Mouse (Mus musculus): ENCODE measurements at regions not wholly inside any gene's neighbourhood (a gene's known extent, or its start where the extent isn't known, plus 50 kb on each side); places are given as distances from the start of the nearest gene placed in this dataset.

DNA sequence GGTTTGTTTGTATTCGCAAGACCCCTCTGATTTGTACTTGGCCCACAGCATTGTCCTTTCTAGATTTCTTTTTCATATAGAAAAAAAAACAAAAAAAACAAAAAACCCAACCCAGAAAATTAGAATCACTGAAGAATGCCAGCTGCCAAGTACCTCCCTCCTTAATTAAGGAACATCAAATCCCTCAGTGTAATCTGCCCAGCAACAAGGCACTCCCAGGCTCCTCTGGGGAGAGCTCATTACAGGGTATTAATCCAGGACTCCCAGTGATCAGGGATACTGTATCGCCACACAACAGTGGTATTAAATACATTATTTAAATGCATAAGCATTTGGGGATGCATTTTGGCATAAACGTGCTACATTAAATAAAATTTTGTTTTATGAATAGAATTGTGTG is 1023.1 kb downstream of the Adgrl2 start:
- 87% methylated on average over 3 of the region's 3 CpGs for WGBS
- no peak overlapping the region for H3K4me2 ChIP-seq (replicated peaks; ENCODE audit: low read depth, low read length, severe bottlenecking)
- H3K9ac ChIP-seq (ENCODE audit: low read depth, low read length, severe bottlenecking), result no peak overlapping the region
- ATAC-seq (ENCODE audit: low FRiP score, low read depth) (no peak), DNase-seq (ENCODE audit: low spot score) (no peak)
- peaks cover 21% of the 10 kb centered on the region for H3K4me1 ChIP-seq (ENCODE audit: control insufficient read depth, insufficient read depth, low read length)
- H3K27me3 ChIP-seq (ENCODE audit: control insufficient read depth, insufficient read depth, low read length), result no peaks in the 10 kb centered on the region
- H3K4me3 ChIP-seq (replicated peaks; ENCODE audit: low read length), result no peak overlapping the region
- H3K27ac ChIP-seq (replicated peaks; ENCODE audit: low read depth, low read length), result no peak overlapping the region
- H3K36me3 ChIP-seq (ENCODE audit: control insufficient read depth, insufficient read depth, low read length), result no peaks in the 10 kb centered on the region
- H3K9me3 ChIP-seq (ENCODE audit: control insufficient read depth, low read length), result no peaks in the 10 kb centered on the region
- no peak for TF ChIP-seq POLR2A (IDR thresholded peaks at IDR 0.05; ENCODE audit: borderline replicate concordance, extremely low read depth, insufficient read depth, insufficient read length)

- TF ChIP-seq POLR2A (IDR thresholded peaks at IDR 0.05; ENCODE audit: borderline replicate concordance, extremely low read depth, insufficient read depth, insufficient read length), result no peak
- Histone ChIP-seq H3K4me2 (replicated peaks; ENCODE audit: low read depth, low read length, severe bottlenecking) (no peak overlapping the region), H3K4me1 (ENCODE audit: control insufficient read depth, insufficient read depth, low read length) (peaks cover 21% of the 10 kb centered on the region), H3K9me3 (ENCODE audit: control insufficient read depth, low read length) (no peaks in the 10 kb centered on the region), H3K9ac (ENCODE audit: low read depth, low read length, severe bottlenecking) (no peak overlapping the region), H3K27me3 (ENCODE audit: control insufficient read depth, insufficient read depth, low read length) (no peaks in the 10 kb centered on the region), H3K27ac (replicated peaks; ENCODE audit: low read depth, low read length) (no peak overlapping the region), H3K36me3 (ENCODE audit: control insufficient read depth, insufficient read depth, low read length) (no peaks in the 10 kb centered on the region), H3K4me3 (replicated peaks; ENCODE audit: low read length) (no peak overlapping the region)
- ATAC-seq (ENCODE audit: low FRiP score, low read depth) (no peak), DNase-seq (ENCODE audit: low spot score) (no peak)
- 63% methylated on average over 8 of the region's 8 CpGs for WGBS
Observed at GRCm38 (mm10) chr3:147966827-147967226, 1023.5 kb downstream of the Adgrl2 start.

- no peak for TF ChIP-seq POLR2A (IDR thresholded peaks at IDR 0.05; ENCODE audit: borderline replicate concordance, extremely low read depth, insufficient read depth, insufficient read length)
- DNase-seq (ENCODE audit: low spot score) (no peak), ATAC-seq (ENCODE audit: low FRiP score, low read depth) (no peak)
- Histone ChIP-seq H3K27me3 (ENCODE audit: control insufficient read depth, insufficient read depth, low read length) (no peaks in the 10 kb centered on the region), H3K36me3 (ENCODE audit: control insufficient read depth, insufficient read depth, low read length) (no peaks in the 10 kb centered on the region), H3K9me3 (ENCODE audit: control insufficient read depth, low read length) (no peaks in the 10 kb centered on the region), H3K27ac (replicated peaks; ENCODE audit: low read depth, low read length) (peak overlapping the region; percentile 38; the same call in 1 of the 2 replicates), H3K4me2 (replicated peaks; ENCODE audit: low read depth, low read length, severe bottlenecking) (no peak overlapping the region), H3K4me3 (replicated peaks; ENCODE audit: low read length) (no peak overlapping the region), H3K9ac (ENCODE audit: low read depth, low read length, severe bottlenecking) (no peak overlapping the region), H3K4me1 (ENCODE audit: control insufficient read depth, insufficient read depth, low read length) (peaks cover 21% of the 10 kb centered on the region)
- 20% methylated on average over 12 of the region's 12 CpGs for WGBS
Observed at GRCm38 (mm10) chr3:147966379-147966778, 1024.0 kb downstream of the Adgrl2 start.

GRCm38 (mm10) chr3:147963698-147964476 is 1026.5 kb downstream of the Adgrl2 start:
- Histone ChIP-seq H3K27ac (replicated peaks; ENCODE audit: low read depth, low read length) (no peak overlapping the region), H3K4me2 (replicated peaks; ENCODE audit: low read depth, low read length, severe bottlenecking) (no peak overlapping the region), H3K4me3 (replicated peaks; ENCODE audit: low read length) (no peak overlapping the region), H3K9ac (ENCODE audit: low read depth, low read length, severe bottlenecking) (no peak overlapping the region), H3K9me3 (ENCODE audit: control insufficient read depth, low read length) (no peaks in the 10 kb centered on the region), H3K27me3 (ENCODE audit: control insufficient read depth, insufficient read depth, low read length) (no peaks in the 10 kb centered on the region), H3K4me1 (ENCODE audit: control insufficient read depth, insufficient read depth, low read length) (peaks cover 21% of the 10 kb centered on the region), H3K36me3 (ENCODE audit: control insufficient read depth, insufficient read depth, low read length) (no peaks in the 10 kb centered on the region)
- ATAC-seq (ENCODE audit: low FRiP score, low read depth) (no peak), DNase-seq (ENCODE audit: low spot score) (no peak)
- 26% methylated on average over 13 of the region's 13 CpGs for WGBS
- TF ChIP-seq POLR2A (IDR thresholded peaks at IDR 0.05; ENCODE audit: borderline replicate concordance, extremely low read depth, insufficient read depth, insufficient read length), result no peak

GRCm38 (mm10) chr3:147948041-147948592 is 1042.2 kb downstream of the Adgrl2 start:
- no peaks in the 10 kb centered on the region for H3K36me3 ChIP-seq (ENCODE audit: control insufficient read depth, insufficient read depth, low read length)
- H3K4me1 ChIP-seq (ENCODE audit: control insufficient read depth, insufficient read depth, low read length), result peaks cover 9% of the 10 kb centered on the region; the same call in 1 of the 2 replicates
- 16% methylated on average over 13 of the region's 13 CpGs for WGBS
- H3K4me2 ChIP-seq (replicated peaks; ENCODE audit: low read depth, low read length, severe bottlenecking), result peak overlapping the region; percentile 4; the same call in 1 of the 2 replicates
- ATAC-seq (ENCODE audit: low FRiP score, low read depth), result peak; percentile 41
- H3K27ac ChIP-seq (replicated peaks; ENCODE audit: low read depth, low read length), result no peak overlapping the region
- TF ChIP-seq POLR2A (IDR thresholded peaks at IDR 0.05; ENCODE audit: borderline replicate concordance, extremely low read depth, insufficient read depth, insufficient read length), result no peak
- peak; percentile 43 for DNase-seq (ENCODE audit: low spot score)
- H3K4me3 ChIP-seq (replicated peaks; ENCODE audit: low read length), result no peak overlapping the region
- H3K9ac ChIP-seq (ENCODE audit: low read depth, low read length, severe bottlenecking), result no peak overlapping the region
- H3K9me3 ChIP-seq (ENCODE audit: control insufficient read depth, low read length), result no peaks in the 10 kb centered on the region
- H3K27me3 ChIP-seq (ENCODE audit: control insufficient read depth, insufficient read depth, low read length), result no peaks in the 10 kb centered on the region
